Mouse (Mus musculus): ENCODE measurements around the gene Pdpr.
"Not testable (repeated sequence)": the region's sequence is repeated elsewhere in the genome, so short reads cannot be mapped to it uniquely, and the experiment has no call there.

DNA sequence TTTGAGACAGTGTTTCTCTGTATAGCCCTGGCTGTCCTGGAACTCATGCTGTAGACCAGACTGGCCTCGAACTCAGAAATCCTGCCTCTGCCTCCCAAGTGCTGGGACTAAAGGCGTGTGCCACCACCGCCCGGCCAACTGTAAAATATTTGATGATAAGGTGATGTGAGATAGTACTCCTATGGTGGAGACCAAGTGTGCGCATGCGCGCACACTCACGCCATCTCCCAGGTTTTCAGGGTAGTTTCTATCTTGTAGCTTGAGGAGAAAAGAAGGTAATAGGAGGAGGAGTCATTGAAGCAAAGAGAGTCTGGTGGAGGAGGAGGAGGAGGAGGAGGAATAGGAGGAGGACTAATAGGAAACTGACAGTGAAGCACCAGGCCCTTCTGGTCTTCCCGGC lies 25.8 kb upstream of the Pdpr start:
- not testable (repeated sequence) for TF ChIP-seq GATA1, TAL1 (IDR thresholded peaks at IDR 0.05; ENCODE audit: low read length)

Data from erythroblast, embryonic 14.5 days (primary cell).